Mouse (Mus musculus): ENCODE measurements around the gene Myo1d.
A peak's percentile ranks its signal among the peaks of the same experiment; 100 is the strongest.

The Myo1d gene

GRCm38 (mm10) chr11:80718036-80718435 is 61.8 kb downstream of the Myo1d start:
- no peak for DNase-seq

- peak; percentile 63 to 76 for DNase-seq
Measured at GRCm38 (mm10) chr11:80715115-80715514, 64.7 kb downstream of the Myo1d start.

GRCm38 (mm10) chr11:80713705-80714104 is 66.1 kb downstream of the Myo1d start:
- no peak for DNase-seq

- no peak for DNase-seq
Measured at GRCm38 (mm10) chr11:80712201-80712600, 67.6 kb downstream of the Myo1d start.

- DNase-seq = peak; percentile 74 to 81
Measured at GRCm38 (mm10) chr11:80711336-80711735, 68.5 kb downstream of the Myo1d start.

- peak; percentile 59 to 76 for DNase-seq
Measured at GRCm38 (mm10) chr11:80700611-80701010, 79.2 kb downstream of the Myo1d start.

- no peak for DNase-seq
Measured at GRCm38 (mm10) chr11:80698721-80699120, 81.1 kb downstream of the Myo1d start.

- DNase-seq = peak in 1 of 2 experiments; percentile 29
Measured at GRCm38 (mm10) chr11:80696350-80696749, 83.5 kb downstream of the Myo1d start.

GRCm38 (mm10) chr11:80684603-80685002 is 95.2 kb downstream of the Myo1d start:
- DNase-seq = no peak

- no peak for DNase-seq
Measured at GRCm38 (mm10) chr11:80682745-80683144, 97.1 kb downstream of the Myo1d start.

GRCm38 (mm10) chr11:80673013-80673412 is 106.8 kb downstream of the Myo1d start:
- no peak for DNase-seq

- no peak for DNase-seq
Measured at GRCm38 (mm10) chr11:80670391-80670790, 109.4 kb downstream of the Myo1d start.

GRCm38 (mm10) chr11:80669934-80670333 is 109.9 kb downstream of the Myo1d start:
- DNase-seq = no peak

GRCm38 (mm10) chr11:80666211-80666610 is 113.6 kb downstream of the Myo1d start:
- DNase-seq = no peak

- DNase-seq = no peak
Measured at GRCm38 (mm10) chr11:80664261-80664660, 115.6 kb downstream of the Myo1d start.

GRCm38 (mm10) chr11:80645111-80645510 is 134.7 kb downstream of the Myo1d start:
- DNase-seq = no peak

- DNase-seq = peak in 1 of 2 experiments; percentile 11
Measured at GRCm38 (mm10) chr11:80628992-80629865, 150.6 kb downstream of the Myo1d start.

- no peak for DNase-seq
Measured at GRCm38 (mm10) chr11:80628581-80628980, 151.2 kb downstream of the Myo1d start.

- no peak for DNase-seq
Measured at GRCm38 (mm10) chr11:80623038-80623380, 156.8 kb downstream of the Myo1d start.

GRCm38 (mm10) chr11:80622233-80623037 is 157.4 kb downstream of the Myo1d start:
- DNase-seq = no peak

GRCm38 (mm10) chr11:80614949-80615725 is 164.7 kb downstream of the Myo1d start:
- no peak for DNase-seq

GRCm38 (mm10) chr11:80614418-80614817 is 165.4 kb downstream of the Myo1d start:
- DNase-seq = peak in 1 of 2 experiments; percentile 33

- DNase-seq = no peak
Measured at GRCm38 (mm10) chr11:80613534-80613933, 166.3 kb downstream of the Myo1d start.

All from lung, adult 18-20 months (tissue).